Mouse (Mus musculus) stomach, postnatal 0 days (tissue): Measurements from ENCODE around the gene Elp5.

ENCODE experiments used
- CTCF ChIP-seq: IDR thresholded peaks from 2 replicates; pipeline ENCODE4 v1.5.1; 2016; ENCODE audit warnings: antibody characterized with exemption, low read depth, mild to moderate bottlenecking, moderate library complexity
- EP300 ChIP-seq: optimal IDR thresholded peaks from 2 replicates; pipeline ENCODE3; 2016; ENCODE audit warnings: antibody characterized with exemption

DNA sequence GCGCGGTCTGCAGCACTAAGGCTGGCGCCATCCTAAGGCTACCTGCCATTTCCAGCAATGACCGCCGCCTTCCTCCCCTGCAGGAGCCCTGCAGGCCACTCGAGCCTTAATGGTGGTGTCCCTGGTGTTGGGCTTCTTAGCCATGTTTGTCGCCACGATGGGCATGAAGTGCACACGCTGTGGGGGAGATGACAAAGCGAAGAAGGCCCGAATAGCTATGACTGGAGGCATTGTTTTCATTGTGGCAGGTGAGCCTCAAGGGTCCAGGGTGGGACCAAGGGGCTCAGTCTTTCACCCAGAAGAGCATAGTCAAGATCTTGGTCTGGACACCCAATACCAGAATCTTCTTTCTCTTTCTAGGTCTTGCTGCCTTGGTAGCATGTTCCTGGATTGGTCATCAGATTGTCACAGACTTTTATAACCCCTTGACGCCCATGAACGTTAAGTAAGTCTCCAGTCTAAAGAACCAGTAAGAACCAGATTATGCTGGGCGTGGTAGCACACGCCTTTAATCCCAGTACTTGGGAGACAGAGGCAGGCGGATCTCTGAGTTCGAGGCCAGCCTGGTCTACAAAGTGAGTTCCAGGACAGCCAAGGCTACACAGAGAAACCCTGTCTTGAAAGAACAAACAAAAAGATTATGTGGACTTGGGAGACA lies 15.3 kb downstream of the Elp5 start:
- TF ChIP-seq CTCF (no peak), EP300 (no peak)
